Mouse (Mus musculus): ENCODE measurements at regions not wholly inside any gene's neighbourhood (a gene's known extent, or its start where the extent isn't known, plus 50 kb on each side); places are given as distances from the start of the nearest gene placed in this dataset.
A peak's percentile ranks its signal among the peaks of the same experiment; 100 is the strongest.

- peaks cover 12% of the 10 kb centered on the region; the same call in 1 of the 2 replicates for H3K4me1 ChIP-seq (ENCODE audit: control insufficient read depth, insufficient read depth, low read length)
- ATAC-seq (ENCODE audit: insufficient number of reproducible peaks, insufficient read depth, low FRiP score, low read depth), result no peak
- H3K9ac ChIP-seq (replicated peaks; ENCODE audit: low read depth, low read length), result no peak overlapping the region
- no peaks in the 10 kb centered on the region for H3K36me3 ChIP-seq (ENCODE audit: control insufficient read depth, insufficient read depth, low read length)
- no peak overlapping the region for H3K4me3 ChIP-seq (ENCODE audit: low read depth, low read length)
- WGBS, result 20% methylated on average over 6 of the region's 6 CpGs
- H3K4me2 ChIP-seq (replicated peaks; ENCODE audit: low read depth, low read length), result 0 out of 2 replicates have a peak overlapping the region, but pooled peaks have one; percentile 16
- no peak overlapping the region for H3K27ac ChIP-seq (ENCODE audit: low read length)
- no peaks in the 10 kb centered on the region for H3K9me3 ChIP-seq (ENCODE audit: control insufficient read depth, low read depth, low read length)
- H3K27me3 ChIP-seq (ENCODE audit: control insufficient read depth, insufficient read depth, low read length), result 0 out of 2 replicates have a peak, but pooled peaks cover 2% of the 10 kb centered on the region
Measured at GRCm38 (mm10) chr9:67629624-67630023, 70.1 kb upstream of the Tln2 start.

DNA sequence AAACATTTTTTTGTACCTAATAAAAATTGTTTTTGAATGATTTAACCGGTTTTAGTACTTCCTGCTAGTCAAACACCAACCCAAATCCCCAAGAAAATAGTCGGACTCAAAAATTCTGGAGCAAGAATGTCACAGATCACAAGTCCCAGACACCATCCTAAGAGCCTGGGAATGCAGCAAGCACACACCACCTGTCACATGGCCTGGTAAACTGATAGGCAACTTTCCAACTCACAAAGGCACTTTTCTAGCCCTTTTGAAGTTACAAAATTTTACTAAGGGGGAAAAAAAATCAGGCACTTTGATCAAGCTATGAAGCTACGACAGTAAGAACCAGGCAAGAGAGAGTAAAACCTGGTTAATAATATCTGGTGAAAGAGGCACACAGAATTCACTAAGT is 70.7 kb upstream of the Tln2 start:
- Histone ChIP-seq H3K9me3 (ENCODE audit: control insufficient read depth, low read depth, low read length) (no peaks in the 10 kb centered on the region), H3K4me3 (ENCODE audit: low read depth, low read length) (no peak overlapping the region), H3K27ac (ENCODE audit: low read length) (no peak overlapping the region), H3K36me3 (ENCODE audit: control insufficient read depth, insufficient read depth, low read length) (no peaks in the 10 kb centered on the region), H3K4me2 (replicated peaks; ENCODE audit: low read depth, low read length) (no peak overlapping the region), H3K27me3 (ENCODE audit: control insufficient read depth, insufficient read depth, low read length) (0 out of 2 replicates have a peak, but pooled peaks cover 2% of the 10 kb centered on the region), H3K4me1 (ENCODE audit: control insufficient read depth, insufficient read depth, low read length) (peaks cover 12% of the 10 kb centered on the region; the same call in 1 of the 2 replicates), H3K9ac (replicated peaks; ENCODE audit: low read depth, low read length) (no peak overlapping the region)
- 49% methylated on average over 3 of the region's 3 CpGs for WGBS
- no peak for ATAC-seq (ENCODE audit: insufficient number of reproducible peaks, insufficient read depth, low FRiP score, low read depth)

DNA sequence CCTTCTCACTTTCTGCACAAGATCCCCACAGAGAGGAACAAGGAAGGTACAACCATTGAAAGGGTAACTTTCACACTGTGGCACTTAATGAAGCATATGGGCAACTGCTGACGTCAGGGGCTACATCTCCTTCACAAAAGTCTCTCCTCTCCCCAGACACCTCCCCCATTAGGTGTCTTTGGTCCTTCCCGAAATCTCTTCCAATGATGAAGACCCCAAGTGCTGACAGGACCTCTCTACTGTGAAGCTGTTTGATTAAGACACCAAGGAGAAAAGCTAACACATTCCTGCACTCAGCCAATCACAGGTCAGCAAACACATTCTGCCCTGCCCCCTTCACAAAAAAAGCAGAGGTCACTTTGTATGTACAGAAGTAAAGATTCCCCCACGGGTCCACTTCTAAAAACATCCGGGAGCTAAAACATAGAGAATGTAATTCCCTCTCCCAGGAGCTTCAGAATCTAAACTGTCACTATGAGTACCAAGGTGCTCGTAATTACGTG is 72.3 kb upstream of the Tln2 start:
- Histone ChIP-seq H3K4me3 (ENCODE audit: low read depth, low read length) (peak overlapping the region; percentile 82), H3K4me2 (replicated peaks; ENCODE audit: low read depth, low read length) (peak overlapping the region; percentile 99), H3K4me1 (ENCODE audit: control insufficient read depth, insufficient read depth, low read length) (peaks cover 12% of the 10 kb centered on the region; the same call in 1 of the 2 replicates), H3K36me3 (ENCODE audit: control insufficient read depth, insufficient read depth, low read length) (no peaks in the 10 kb centered on the region), H3K9me3 (ENCODE audit: control insufficient read depth, low read depth, low read length) (no peaks in the 10 kb centered on the region), H3K9ac (replicated peaks; ENCODE audit: low read depth, low read length) (peak overlapping the region; percentile 61; the same call in 1 of the 2 replicates), H3K27ac (ENCODE audit: low read length) (no peak overlapping the region), H3K27me3 (ENCODE audit: control insufficient read depth, insufficient read depth, low read length) (0 out of 2 replicates have a peak, but pooled peaks cover 2% of the 10 kb centered on the region)
- ATAC-seq (ENCODE audit: insufficient number of reproducible peaks, insufficient read depth, low FRiP score, low read depth), result no peak
- WGBS, result 7% methylated on average over 6 of the region's 6 CpGs

DNA sequence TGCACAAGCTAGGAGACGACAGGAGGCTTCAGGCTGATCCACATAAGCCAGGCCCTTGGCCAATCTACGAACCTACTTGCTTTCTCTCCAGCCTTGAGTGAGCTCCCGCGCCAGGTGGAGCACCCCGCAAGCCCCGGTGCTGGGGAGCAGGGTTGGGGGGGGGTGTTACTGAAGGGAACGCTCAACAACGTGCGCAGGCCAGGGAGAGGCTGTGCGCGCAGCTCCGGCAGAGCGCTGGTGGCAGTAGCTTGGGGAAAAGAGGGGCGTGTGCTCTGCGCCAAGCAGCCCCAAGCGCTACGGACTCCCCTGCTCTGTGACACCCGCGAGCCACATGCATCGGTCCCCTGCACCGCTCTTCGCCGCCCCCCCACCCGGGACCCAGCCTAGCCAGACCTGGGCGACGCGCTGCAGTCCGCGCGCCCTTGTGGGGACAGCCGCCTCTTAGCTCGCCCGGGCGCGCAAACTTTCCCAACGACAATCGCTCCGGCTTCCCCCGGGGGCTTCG is 73.1 kb upstream of the Tln2 start:
- no peaks in the 10 kb centered on the region for H3K9me3 ChIP-seq (ENCODE audit: control insufficient read depth, low read depth, low read length)
- peaks cover 12% of the 10 kb centered on the region; the same call in 1 of the 2 replicates for H3K4me1 ChIP-seq (ENCODE audit: control insufficient read depth, insufficient read depth, low read length)
- H3K9ac ChIP-seq (replicated peaks; ENCODE audit: low read depth, low read length), result peak overlapping the region; percentile 61
- peak; percentile 59; the same call in 1 of the 2 replicates for ATAC-seq (ENCODE audit: insufficient number of reproducible peaks, insufficient read depth, low FRiP score, low read depth)
- H3K27me3 ChIP-seq (ENCODE audit: control insufficient read depth, insufficient read depth, low read length), result 0 out of 2 replicates have a peak, but pooled peaks cover 2% of the 10 kb centered on the region
- WGBS, result under 1% methylated on average over 40 of the region's 40 CpGs
- no peaks in the 10 kb centered on the region for H3K36me3 ChIP-seq (ENCODE audit: control insufficient read depth, insufficient read depth, low read length)
- peak overlapping the region; percentile 99 for H3K4me2 ChIP-seq (replicated peaks; ENCODE audit: low read depth, low read length)
- peak overlapping the region; percentile 82 for H3K4me3 ChIP-seq (ENCODE audit: low read depth, low read length)
- peak overlapping the region; percentile 33; the same call in 1 of the 2 replicates for H3K27ac ChIP-seq (ENCODE audit: low read length)

DNA sequence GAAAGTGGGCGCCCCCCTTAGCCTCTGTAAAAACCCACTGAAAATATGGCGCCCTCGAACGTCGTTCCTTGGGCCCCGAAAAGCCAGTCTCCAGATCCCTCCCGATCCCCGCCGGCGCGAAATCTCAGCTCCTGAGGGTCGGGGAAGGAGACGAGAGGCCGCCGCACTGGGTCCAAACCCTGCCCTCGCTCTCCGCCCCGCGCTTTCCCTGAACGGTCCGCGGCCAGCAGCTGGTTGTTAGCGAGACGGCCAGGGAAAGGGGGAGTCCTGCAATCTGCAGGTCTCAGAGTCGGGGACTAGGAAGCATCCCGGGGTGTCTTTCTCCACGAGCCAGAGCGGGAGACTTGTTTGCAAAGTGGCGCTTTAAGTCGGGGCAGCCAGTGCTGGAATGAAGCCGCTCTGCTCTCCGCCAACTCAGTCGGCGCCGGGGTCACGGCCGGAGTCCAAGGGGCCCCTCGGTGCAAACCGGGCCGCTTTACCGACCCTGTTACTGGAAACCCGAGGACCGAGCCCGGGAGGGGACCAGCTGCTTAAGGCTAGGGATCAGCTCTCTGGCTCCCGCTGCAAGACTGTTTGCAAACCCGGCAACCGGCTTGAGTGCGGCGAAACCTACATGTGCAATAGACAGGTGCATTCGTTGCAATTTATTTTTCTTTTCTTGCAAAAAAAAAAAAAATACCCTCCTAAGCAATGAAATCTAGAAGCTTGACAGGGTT is 73.7 kb upstream of the Tln2 start:
- H3K4me1 ChIP-seq (ENCODE audit: control insufficient read depth, insufficient read depth, low read length), result peaks cover 12% of the 10 kb centered on the region; the same call in 1 of the 2 replicates
- peak overlapping the region; percentile 99 for H3K4me2 ChIP-seq (replicated peaks; ENCODE audit: low read depth, low read length)
- no peaks in the 10 kb centered on the region for H3K36me3 ChIP-seq (ENCODE audit: control insufficient read depth, insufficient read depth, low read length)
- 0 out of 2 replicates have a peak, but pooled peaks cover 2% of the 10 kb centered on the region for H3K27me3 ChIP-seq (ENCODE audit: control insufficient read depth, insufficient read depth, low read length)
- H3K9me3 ChIP-seq (ENCODE audit: control insufficient read depth, low read depth, low read length), result no peaks in the 10 kb centered on the region
- H3K4me3 ChIP-seq (ENCODE audit: low read depth, low read length), result peak overlapping the region; percentile 82
- 0 out of 2 replicates have a peak, but pooled peaks have one; percentile 10 for ATAC-seq (ENCODE audit: insufficient number of reproducible peaks, insufficient read depth, low FRiP score, low read depth)
- peak overlapping the region; percentile 75; the same call in 1 of the 2 replicates for H3K27ac ChIP-seq (ENCODE audit: low read length)
- WGBS, result 0% methylated on average over 50 of the region's 50 CpGs
- H3K9ac ChIP-seq (replicated peaks; ENCODE audit: low read depth, low read length), result peak overlapping the region; percentile 61

DNA sequence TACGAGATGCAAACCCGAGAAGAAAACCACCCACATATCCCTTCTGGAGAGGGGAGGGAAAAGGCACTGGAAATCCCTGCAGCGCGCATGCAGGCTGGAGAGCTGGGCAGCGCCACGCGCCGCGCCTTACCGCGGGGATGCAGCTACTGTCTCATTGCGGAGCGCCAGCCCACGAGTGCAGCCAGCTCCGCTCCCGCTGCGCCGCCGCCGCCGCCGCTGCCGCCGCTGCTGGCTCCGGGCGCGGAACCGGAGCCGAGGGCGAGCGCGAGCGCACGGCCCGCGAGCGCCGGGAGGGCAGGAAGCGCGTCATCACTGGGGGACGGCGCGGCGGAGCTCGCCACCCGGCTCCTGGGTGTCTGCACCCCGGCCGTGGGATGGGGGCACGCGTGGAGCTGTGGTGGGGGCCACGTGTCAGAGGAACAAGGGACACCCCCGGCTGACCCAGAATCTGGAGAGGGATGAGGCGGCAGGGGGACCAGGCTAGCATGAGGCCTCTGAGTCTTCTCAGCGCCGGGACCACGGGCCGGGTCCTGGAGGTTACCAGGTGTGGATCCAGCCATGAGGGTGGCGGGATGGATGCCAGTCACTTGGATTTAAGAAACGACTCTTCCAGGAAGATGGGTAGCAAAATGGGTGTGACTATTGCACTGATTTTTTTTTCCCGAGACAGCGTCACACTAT is 74.4 kb upstream of the Tln2 start:
- peak; percentile 80; the same call in 1 of the 2 replicates for ATAC-seq (ENCODE audit: insufficient number of reproducible peaks, insufficient read depth, low FRiP score, low read depth)
- H3K4me2 ChIP-seq (replicated peaks; ENCODE audit: low read depth, low read length), result peak overlapping the region; percentile 99
- peaks cover 12% of the 10 kb centered on the region; the same call in 1 of the 2 replicates for H3K4me1 ChIP-seq (ENCODE audit: control insufficient read depth, insufficient read depth, low read length)
- no peaks in the 10 kb centered on the region for H3K9me3 ChIP-seq (ENCODE audit: control insufficient read depth, low read depth, low read length)
- WGBS, result under 1% methylated on average over 58 of the region's 61 CpGs
- no peaks in the 10 kb centered on the region for H3K36me3 ChIP-seq (ENCODE audit: control insufficient read depth, insufficient read depth, low read length)
- H3K27me3 ChIP-seq (ENCODE audit: control insufficient read depth, insufficient read depth, low read length), result 0 out of 2 replicates have a peak, but pooled peaks cover 2% of the 10 kb centered on the region
- peak overlapping the region; percentile 61 for H3K9ac ChIP-seq (replicated peaks; ENCODE audit: low read depth, low read length)
- peak overlapping the region; percentile 75 for H3K27ac ChIP-seq (ENCODE audit: low read length)
- peak overlapping the region; percentile 82 for H3K4me3 ChIP-seq (ENCODE audit: low read depth, low read length)

GRCm38 (mm10) chr9:67646820-67647219 is 87.3 kb upstream of the Tln2 start:
- WGBS, result 96% methylated on average over 2 of the region's 2 CpGs

DNA sequence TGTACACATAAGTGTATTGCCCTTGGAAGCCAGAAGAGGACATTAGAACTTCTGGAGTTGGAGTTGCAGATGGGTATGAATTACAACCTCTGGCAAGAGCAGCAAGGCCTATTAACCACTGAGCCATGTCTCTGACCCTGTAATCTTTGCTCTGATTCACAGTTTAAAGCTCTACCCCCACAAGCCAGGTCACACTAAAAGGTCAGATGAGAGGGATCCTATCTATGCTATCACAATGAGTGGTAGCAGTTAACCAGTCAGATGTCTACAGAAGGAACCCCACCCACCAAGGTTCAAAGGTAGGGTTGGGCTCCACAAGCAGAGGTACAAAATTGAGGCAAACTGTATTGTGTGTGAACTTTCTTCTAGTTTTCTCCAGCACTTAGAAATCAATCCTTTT is 94.5 kb upstream of the C2cd4b start:
- Histone ChIP-seq H3K4me1 (ENCODE audit: control insufficient read depth, insufficient read depth, low read length) (no peaks in the 10 kb centered on the region), H3K4me3 (ENCODE audit: low read depth, low read length) (no peak overlapping the region), H3K9ac (replicated peaks; ENCODE audit: low read depth, low read length) (no peak overlapping the region), H3K27ac (ENCODE audit: low read length) (no peak overlapping the region), H3K4me2 (replicated peaks; ENCODE audit: low read depth, low read length) (no peak overlapping the region), H3K9me3 (ENCODE audit: control insufficient read depth, low read depth, low read length) (no peaks in the 10 kb centered on the region), H3K36me3 (ENCODE audit: control insufficient read depth, insufficient read depth, low read length) (no peaks in the 10 kb centered on the region), H3K27me3 (ENCODE audit: control insufficient read depth, insufficient read depth, low read length) (no peaks in the 10 kb centered on the region)
- ATAC-seq (ENCODE audit: insufficient number of reproducible peaks, insufficient read depth, low FRiP score, low read depth), result no peak

More at GRCm38 (mm10) chr9:67646820-67647219, 87.3 kb upstream of the Tln2 start:
- H3K9me3 ChIP-seq (ENCODE audit: control insufficient read depth, low read depth, low read length), result no peaks in the 10 kb centered on the region
- H3K9ac ChIP-seq (replicated peaks; ENCODE audit: low read depth, low read length), result no peak overlapping the region
- no peak overlapping the region for H3K4me2 ChIP-seq (replicated peaks; ENCODE audit: low read depth, low read length)
- H3K4me1 ChIP-seq (ENCODE audit: control insufficient read depth, insufficient read depth, low read length), result no peaks in the 10 kb centered on the region
- no peak for ATAC-seq (ENCODE audit: insufficient number of reproducible peaks, insufficient read depth, low FRiP score, low read depth)
- H3K36me3 ChIP-seq (ENCODE audit: control insufficient read depth, insufficient read depth, low read length), result no peaks in the 10 kb centered on the region
- no peaks in the 10 kb centered on the region for H3K27me3 ChIP-seq (ENCODE audit: control insufficient read depth, insufficient read depth, low read length)
- H3K27ac ChIP-seq (ENCODE audit: low read length), result no peak overlapping the region
- no peak overlapping the region for H3K4me3 ChIP-seq (ENCODE audit: low read depth, low read length)

Data from stomach, embryonic 14.5 days (tissue).